Mouse (Mus musculus) megakaryocyte, embryonic 14.5 days (primary cell): ENCODE data around the gene 2610528J11Rik.

Experiments
- FLI1 ChIP-seq: IDR thresholded peaks from 2 replicates; pipeline ENCODE4 v1.6.1; 2012; ENCODE audit warnings: low read length, inconsistent platforms, mixed read lengths
- GATA1 ChIP-seq: IDR thresholded peaks from 3 replicates; pipeline ENCODE4 v1.6.1; 2012; ENCODE audit warnings: mixed read lengths, low read length, inconsistent platforms, borderline replicate concordance

DNA sequence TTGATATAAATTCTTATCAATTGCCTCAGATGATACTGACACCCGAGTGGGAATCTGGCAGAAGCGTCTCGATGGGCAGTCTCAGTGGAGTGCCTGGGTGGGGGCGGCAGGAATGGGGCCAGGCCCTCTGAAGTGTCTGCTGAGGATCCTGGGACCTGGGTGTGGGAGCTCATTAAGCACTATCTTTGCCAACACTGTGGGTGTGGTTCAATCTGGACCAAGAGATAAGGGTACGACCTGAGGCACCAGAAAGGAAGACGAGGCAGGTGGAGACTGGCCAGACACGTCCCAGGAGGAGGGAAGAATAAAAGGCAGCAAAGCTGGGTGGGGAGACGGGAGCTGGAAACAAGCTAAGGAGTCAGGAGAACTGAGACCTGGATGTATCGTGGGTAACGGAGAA, 41.9 kb downstream of the 2610528J11Rik start:
- TF ChIP-seq GATA1 = no peak
- no peak for TF ChIP-seq FLI1
